Mouse (Mus musculus) lung, adult 2 months (tissue): ENCODE measurements around the gene Aida.

Source experiments
- CTCF ChIP-seq: fragments of 200-500 bp; IDR thresholded peaks from 2 replicates; pipeline ENCODE4 v1.5.1; 2011; ENCODE audit warnings: mild to moderate bottlenecking, low read length, control low read depth; ENCODE audit not compliant: insufficient read depth
- POLR2A ChIP-seq: fragments of 200-500 bp; IDR thresholded peaks from 2 replicates; pipeline ENCODE4 v1.6.1; 2011; ENCODE audit warnings: low read depth, mild to moderate bottlenecking, control low read depth, low read length, borderline replicate concordance; ENCODE audit errors: extremely low read depth

DNA sequence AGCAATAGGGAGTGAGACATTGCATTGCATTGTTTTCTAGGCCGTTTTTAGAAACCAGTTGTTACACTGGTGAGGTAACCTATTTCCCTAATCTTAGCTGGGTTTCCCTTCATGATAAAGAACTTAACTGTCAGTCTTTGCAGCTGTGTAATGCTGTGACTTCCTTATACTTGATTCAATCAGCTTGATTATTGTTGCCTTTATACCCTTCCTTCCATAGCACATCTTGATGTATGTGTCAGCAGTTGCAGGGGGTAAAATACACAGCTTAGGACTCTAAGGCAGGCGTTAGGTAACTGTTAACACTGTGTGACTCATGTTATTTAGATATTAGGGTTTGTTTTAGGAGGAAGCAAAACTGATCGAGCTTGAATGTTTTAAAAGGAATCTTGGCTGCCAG, 24.3 kb downstream of the Aida start:
- TF ChIP-seq CTCF (no peak), POLR2A (no peak)
